Mouse (Mus musculus): ENCODE data around the gene Gcm2. TPM values are rescaled to one million over a fixed set of nuclear protein-coding genes. Genes with fewer than 3 reads are reported as not detected.

Gcm2 gene
- not detected for total RNA-seq (2021)
- long read RNA-seq, experiment 1 = 0 reads
- long read RNA-seq, experiment 2 = 0 reads

DNA sequence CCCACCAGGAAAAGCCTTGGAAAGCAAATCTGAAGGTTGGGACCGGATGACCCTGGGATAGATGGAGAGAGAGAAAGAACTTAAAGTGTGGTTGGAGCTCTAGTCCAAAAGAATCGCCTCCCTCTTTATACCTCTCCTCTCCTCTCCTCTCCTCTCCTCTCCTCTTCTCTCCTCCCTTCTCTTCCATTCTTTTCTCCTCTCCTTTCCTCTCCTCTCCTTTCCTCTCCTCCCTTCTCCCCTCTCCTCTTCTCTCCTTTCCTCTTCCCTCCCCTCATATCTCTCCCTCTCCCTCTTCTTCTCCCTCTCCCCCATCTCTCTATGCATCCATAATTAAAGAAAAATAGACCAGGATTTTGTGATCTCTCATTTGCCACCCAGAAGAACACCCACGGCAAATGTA is at the start of gene Gcm2:
Gene Gcm2 (minus strand): TSS at position 101 of the 400 bp plus-strand sequence.
- no peak for DNase-seq (ENCODE audit: low spot score in 2 of 2)

DNA sequence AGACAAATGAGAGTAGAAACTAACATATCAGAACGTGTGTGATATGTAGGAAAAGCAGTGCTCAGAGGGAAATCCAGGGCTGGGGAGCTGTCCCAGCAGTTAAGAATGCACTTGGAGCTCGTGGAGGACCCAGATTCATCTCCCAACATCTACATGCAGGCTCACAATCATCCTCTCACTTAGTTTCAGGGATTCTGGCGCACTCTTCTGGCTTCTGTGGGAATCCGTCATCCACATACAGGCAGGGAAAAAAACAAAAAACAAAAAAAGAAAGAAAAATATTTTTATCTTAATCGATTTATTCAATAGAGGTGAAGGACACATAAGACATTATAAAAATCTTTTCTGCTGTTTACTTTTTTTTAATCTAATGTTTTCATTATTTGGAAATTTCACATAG is 47.6 kb upstream of the Gcm2 start:
- DNase-seq (ENCODE audit: low spot score in 2 of 2) = no peak

GRCm38 (mm10) chr13:41153146-41153545 is 42.3 kb upstream of the Gcm2 start:
- DNase-seq (ENCODE audit: low spot score in 2 of 2) = no peak

DNA sequence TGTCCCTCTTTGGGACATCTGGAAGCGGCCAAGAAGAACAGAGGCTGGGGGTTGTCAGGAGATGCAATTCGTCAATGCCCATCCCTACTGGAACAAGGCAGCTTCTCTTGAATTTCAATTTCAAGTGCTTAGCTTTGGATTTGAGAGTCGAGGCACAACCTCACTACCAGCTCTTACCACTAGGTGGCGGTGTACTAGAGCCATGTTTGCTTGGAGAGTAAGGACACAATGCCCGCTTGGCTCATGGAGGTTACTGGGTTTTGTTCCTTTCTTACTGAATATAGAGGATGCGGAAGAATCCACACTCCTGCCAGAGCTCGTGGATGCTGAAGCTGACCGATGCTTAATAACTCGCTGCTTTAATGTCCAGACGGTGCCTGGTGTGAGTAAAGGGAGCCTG is 35.4 kb upstream of the Gcm2 start:
- peak in 1 of 2 experiments; percentile 26 for DNase-seq (ENCODE audit: low spot score in 2 of 2)

DNA sequence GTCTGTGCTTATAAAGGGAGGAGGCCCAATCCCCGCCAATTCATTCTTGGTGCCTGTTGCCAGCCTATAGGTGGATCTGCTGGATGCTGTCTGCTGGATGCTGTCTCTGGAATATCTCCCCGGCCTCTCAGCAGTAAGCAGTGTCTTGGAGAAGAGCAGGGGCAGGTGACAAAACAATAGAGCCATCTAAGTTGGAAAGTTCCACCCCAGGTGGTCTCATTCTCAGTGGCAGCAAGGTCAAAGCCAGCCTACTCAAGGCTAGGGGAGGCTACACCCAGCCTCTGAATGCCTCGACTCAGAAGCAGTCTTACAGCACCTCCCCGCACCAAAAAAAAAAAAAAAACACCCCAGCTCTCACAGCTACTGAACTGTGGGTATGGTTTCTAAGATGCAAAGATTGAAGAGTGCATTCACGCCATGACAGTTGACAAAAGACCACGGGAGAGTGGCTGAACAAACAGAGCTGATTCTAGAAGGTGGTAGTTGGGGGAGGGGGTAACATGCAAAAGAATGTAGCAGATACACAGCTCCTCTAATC is 34.7 kb upstream of the Gcm2 start:
- DNase-seq (ENCODE audit: low spot score in 2 of 2) = no peak

GRCm38 (mm10) chr13:41134901-41135300 is 24.1 kb upstream of the Gcm2 start:
- DNase-seq (ENCODE audit: low spot score in 2 of 2) = peak; percentile 13 to 48

GRCm38 (mm10) chr13:41129061-41129460 is 18.2 kb upstream of the Gcm2 start:
- DNase-seq (ENCODE audit: low spot score in 2 of 2) = no peak

DNA sequence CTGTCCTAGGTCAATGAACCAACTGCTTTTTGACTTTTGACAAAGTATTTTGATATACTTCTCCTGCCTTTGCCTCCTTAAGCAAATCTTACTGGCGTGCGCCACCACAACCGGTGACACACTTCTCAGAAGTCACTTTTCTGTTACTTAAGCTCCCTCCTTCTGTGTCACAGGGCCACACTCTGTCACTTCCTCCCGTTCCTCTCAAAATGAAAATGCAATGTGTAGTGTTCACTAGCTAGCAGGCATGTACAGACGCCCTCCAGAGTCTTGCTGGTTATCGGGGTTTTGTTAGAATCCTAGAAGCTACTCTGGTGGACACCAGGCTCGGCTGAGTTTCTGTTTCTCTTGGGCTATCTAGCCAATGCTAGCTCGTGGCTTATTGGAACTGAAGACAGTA is 17.5 kb upstream of the Gcm2 start:
- DNase-seq (ENCODE audit: low spot score in 2 of 2) = no peak

- DNase-seq (ENCODE audit: low spot score in 2 of 2) = no peak
Measured at GRCm38 (mm10) chr13:41123666-41124225, 12.9 kb upstream of the Gcm2 start.

DNA sequence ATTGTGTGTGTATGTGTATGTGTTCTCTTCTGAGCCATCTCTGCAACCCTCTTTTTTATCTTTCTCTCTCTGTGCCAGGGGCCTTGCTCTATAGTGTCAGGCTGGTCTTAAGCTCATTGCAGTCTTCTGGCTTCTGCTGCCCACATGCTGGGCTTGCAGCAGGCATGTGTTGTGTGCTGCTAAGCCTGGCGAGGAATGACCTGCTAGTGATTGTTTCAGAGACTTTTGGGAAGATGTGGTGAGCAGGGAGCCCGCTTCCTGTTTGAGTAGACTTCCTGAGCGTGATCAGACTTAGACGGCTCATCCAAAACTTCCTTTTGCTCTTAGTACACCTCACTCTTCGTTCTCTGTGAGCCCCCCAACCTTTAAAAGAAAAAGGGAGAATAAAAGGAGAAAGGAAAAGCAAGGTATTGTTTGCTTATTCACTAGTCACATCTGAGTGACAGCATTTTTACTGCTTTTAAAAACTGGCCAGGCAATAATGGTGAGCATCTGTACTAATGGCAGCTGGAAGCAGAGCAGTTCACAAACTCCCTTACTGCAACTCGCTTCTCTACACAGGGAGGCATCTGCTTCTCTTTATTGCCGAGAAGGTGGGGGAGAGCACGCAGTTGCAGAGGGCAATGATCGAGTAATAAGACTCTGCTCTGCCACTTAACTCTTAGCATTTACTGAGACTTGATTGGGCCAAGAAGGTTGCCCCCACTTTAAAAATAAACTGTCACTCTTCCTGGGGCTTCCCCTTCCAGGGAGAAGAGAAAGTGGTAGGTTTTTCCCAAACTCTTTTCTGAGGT is 8.5 kb upstream of the Gcm2 start:
- no peak for DNase-seq (ENCODE audit: low spot score in 2 of 2)

DNA sequence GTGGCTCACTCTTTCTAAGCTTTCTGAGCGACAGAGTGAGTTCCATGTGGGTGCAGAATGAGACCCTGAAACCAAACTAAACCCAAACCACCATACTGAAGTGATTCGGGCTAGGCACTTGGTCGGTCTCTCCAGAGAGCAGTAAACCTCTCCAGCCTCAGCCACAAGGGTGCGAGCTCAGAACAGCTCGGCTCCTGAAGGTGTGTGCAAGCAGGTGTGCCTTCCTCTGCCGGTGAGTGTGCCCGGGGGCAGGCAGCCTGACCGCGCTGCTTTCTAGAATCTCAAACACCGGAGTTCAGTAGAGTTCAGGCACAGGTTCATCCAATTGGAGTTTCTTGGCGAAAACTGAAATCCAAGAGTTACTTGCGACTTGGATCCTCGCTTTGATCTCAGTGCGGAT is 3.1 kb upstream of the Gcm2 start, which contains the start of gene Sycp2l:
Gene Sycp2l (plus strand): TSS at position 368 of the 400 bp plus-strand sequence.
- DNase-seq (ENCODE audit: low spot score in 2 of 2) = no peak

DNA sequence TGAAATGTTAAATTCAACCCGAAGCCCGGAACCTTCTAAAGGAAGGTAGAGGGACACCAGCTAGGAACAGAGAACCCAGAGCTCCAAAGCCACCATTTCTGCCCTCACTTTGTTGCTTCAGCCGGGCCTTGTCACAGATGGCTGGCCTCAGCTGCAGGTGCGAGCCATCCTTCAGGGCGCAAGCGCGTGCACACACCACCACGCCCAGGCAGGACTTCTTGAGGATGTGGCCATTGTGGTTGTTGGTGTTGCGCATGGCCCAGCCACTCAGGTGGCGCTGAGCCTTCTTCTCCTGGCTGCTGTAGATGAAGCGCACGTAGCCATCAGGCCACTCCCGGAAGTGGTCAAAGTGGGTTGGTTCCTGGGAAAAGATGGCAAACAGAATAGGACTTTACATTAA is 5.3 kb downstream of the Gcm2 start:
- DNase-seq (ENCODE audit: low spot score in 2 of 2) = no peak

- DNase-seq (ENCODE audit: low spot score in 2 of 2) = no peak
Measured at GRCm38 (mm10) chr13:41103841-41104525, 6.9 kb downstream of the Gcm2 start.

- no peak for DNase-seq (ENCODE audit: low spot score in 2 of 2)
Measured at GRCm38 (mm10) chr13:41100031-41100430, 10.8 kb downstream of the Gcm2 start.

- no peak for DNase-seq (ENCODE audit: low spot score in 2 of 2)
Measured at GRCm38 (mm10) chr13:41098325-41098724, 12.5 kb downstream of the Gcm2 start.

GRCm38 (mm10) chr13:41097324-41098058 is 13.3 kb downstream of the Gcm2 start:
- no peak for DNase-seq (ENCODE audit: low spot score in 2 of 2)

DNA sequence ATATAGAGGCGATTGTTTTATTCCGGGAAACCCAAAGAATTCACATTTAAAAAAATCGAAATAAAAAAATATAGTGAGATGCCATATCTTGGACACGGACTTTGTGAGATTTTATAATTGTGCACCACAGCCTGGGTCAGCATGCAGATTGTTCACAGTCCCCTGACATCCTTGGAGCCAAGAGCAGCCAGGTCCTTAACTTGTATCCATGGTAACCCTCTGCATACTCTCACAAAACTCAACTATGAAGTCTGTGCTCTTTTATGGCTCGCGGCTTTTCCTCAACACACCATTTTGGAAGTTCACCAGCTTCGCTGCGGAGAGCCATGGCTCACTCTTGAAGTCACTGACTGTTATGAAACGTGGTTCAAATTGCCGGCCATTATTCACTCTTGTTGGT is 16.7 kb downstream of the Gcm2 start:
- DNase-seq (ENCODE audit: low spot score in 2 of 2) = no peak

- DNase-seq (ENCODE audit: low spot score in 2 of 2) = no peak
Measured at GRCm38 (mm10) chr13:41091271-41091670, 19.6 kb downstream of the Gcm2 start.

DNA sequence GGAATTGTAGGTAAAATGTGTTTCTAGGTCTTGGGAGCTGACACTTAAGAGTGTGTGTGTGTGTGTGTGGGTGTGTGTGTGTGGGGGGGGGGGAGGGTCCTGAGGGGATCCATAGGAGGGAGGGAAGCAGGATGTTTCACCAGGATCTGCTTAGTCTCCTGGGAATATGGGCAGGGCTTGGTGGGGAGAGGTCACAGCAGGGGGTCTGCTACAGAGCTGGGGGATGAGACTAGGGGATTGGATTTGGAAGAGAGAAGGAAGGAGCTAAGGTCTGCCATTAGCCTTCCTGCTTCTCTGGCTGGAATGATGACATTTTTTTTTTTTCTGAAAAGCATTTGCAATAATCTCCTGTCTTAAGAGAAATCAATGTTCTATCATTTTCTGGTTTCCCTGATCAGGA is 22.1 kb downstream of the Gcm2 start:
- DNase-seq (ENCODE audit: low spot score in 2 of 2) = no peak

DNA sequence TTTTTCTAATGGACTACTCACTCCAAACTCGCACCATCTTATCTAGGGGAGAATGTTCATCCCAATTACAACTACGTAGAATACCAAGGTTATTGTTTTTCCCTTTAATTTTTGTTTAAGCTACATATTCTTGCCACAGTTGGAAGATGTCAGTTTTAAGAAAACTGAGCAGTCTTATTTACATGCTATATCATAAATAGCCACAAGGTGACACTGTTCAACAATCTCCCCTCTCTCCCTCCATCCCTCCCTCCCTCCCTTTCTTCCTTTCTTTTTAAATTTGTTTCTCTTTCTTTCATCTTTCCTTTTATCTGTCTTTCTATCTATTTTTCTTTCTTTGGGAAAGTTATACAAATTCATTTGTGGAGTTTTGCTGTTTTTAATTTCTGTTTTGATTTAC is 25.7 kb downstream of the Gcm2 start:
- DNase-seq (ENCODE audit: low spot score in 2 of 2) = no peak

DNA sequence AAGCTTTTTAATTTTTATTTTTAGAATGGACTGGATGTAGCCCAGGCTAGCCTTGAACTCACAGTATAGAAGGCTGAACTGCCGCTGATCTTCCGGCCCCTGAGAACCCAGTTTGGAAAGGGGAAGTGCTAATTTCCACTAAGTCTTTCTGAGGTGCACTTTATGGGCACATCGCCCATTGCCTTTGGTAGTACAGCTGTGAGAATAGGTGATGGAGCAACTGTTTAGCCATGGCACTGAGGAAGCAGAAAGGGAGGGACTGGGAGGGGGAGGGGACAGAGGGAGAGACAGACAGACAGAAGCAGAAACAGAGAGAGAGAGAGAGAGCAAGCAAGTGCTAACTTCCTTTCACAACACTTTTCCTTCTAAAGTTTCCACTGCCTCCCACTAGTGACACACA is 26.3 kb downstream of the Gcm2 start:
- no peak for DNase-seq (ENCODE audit: low spot score in 2 of 2)

Measured in adrenal gland, postnatal 4 days (tissue).